Comparison of ENCODE assay signal across 18 mouse cellular contexts in genomic region chr6:120516879-120517278, GRCm38 (mm10). TPM values are rescaled to one million over a fixed set of nuclear protein-coding genes. Genes with fewer than 3 reads are reported as not detected.
A peak's percentile ranks its signal among the peaks of the same experiment; 100 is the strongest.
DNase-seq lines count a peak whose midpoint lies in the region; ATAC-seq and TF ChIP-seq lines count a peak whose summit lies in the region.
"Had no signal": no experiment of that assay in that cellular context is flagged by ENCODE, and none has a peak within 500 bp of the region (broad histone marks: within the 10 kb centered on the region; RNA-seq: fewer than 3 reads in every experiment).

No protein-coding gene starts in this region.

- H3K27me3 ChIP-seq in erythroblast, embryonic 14.5 days (ENCODE audit: control insufficient read depth), result no peaks in the 10 kb centered on the region
- no peaks in the 10 kb centered on the region for H3K27me3 ChIP-seq in liver, embryonic 16.5 days (ENCODE audit: control insufficient read depth, insufficient read depth, low read depth, low read length)
- H3K27me3 ChIP-seq in forebrain, embryonic 14.5 days (replicated peaks; ENCODE audit: control insufficient read depth, insufficient read depth, low read length), result no peaks in the 10 kb centered on the region
- H3K27me3 ChIP-seq: midbrain, embryonic 12.5 days had no signal

- no peak for DNase-seq in left cerebral cortex, adult 2 months (ENCODE audit: extremely low spot score in 1 of 2, low spot score in 2 of 2)
- DNase-seq in left cerebral cortex, adult 8-10 months (ENCODE audit: low spot score in 2 of 2), result no peak
- DNase-seq in c-Kit-positive CD71-positive TER-119-positive erythroid progenitor cells, embryonic 14.5 days (ENCODE audit: low spot score), result peak; percentile 48
- DNase-seq in thymus, postnatal 0 days (ENCODE audit: low spot score), result no peak
- DNase-seq in adrenal gland, postnatal 14 days, result no peak
- DNase-seq in forebrain, embryonic 14.5 days (ENCODE audit: low spot score), result no peak
- DNase-seq: cerebellum, postnatal 10 days; gastrocnemius, postnatal 25 days; heart, postnatal 36 days; kidney, adult 9 months; lung, postnatal 14 days; right cerebral cortex, postnatal 25 days had no signal

- peaks cover 85% of the 10 kb centered on the region for H3K36me3 ChIP-seq in erythroblast, embryonic 14.5 days (ENCODE audit: control insufficient read depth)
- H3K36me3 ChIP-seq in liver, embryonic 16.5 days (ENCODE audit: control insufficient read depth, insufficient read depth), result no peaks in the 10 kb centered on the region
- peaks cover 58% of the 10 kb centered on the region for H3K36me3 ChIP-seq in forebrain, embryonic 14.5 days (ENCODE audit: control insufficient read depth, insufficient read depth, low read length)

- no peaks in the 10 kb centered on the region for H3K9me3 ChIP-seq in erythroblast, embryonic 14.5 days (ENCODE audit: control insufficient read depth, low read length)
- no peaks in the 10 kb centered on the region for H3K9me3 ChIP-seq in liver, embryonic 16.5 days (replicated peaks; ENCODE audit: control insufficient read depth, low read length)
- H3K9me3 ChIP-seq in forebrain, embryonic 14.5 days (replicated peaks; ENCODE audit: control insufficient read depth, low read length), result no peaks in the 10 kb centered on the region
- H3K9me3 ChIP-seq: midbrain, embryonic 12.5 days had no signal

- intact Hi-C loops in left cerebral cortex, adult 2 months (cut with DNase I), result no loop called here

- peak overlapping the region; percentile 45; the same call in 1 of the 2 replicates for H3K9ac ChIP-seq in liver, embryonic 16.5 days (ENCODE audit: low read depth, low read length)
- no peak overlapping the region for H3K9ac ChIP-seq in forebrain, embryonic 14.5 days (ENCODE audit: low read length)
- H3K9ac ChIP-seq: midbrain, embryonic 12.5 days had no signal

- TF ChIP-seq CTCF in left cerebral cortex, adult 2 months (IDR thresholded peaks at IDR 0.05), result no peak

- peak overlapping the region; percentile 38 for H3K4me2 ChIP-seq in liver, embryonic 16.5 days (ENCODE audit: low read depth, low read length)
- no peak overlapping the region for H3K4me2 ChIP-seq in forebrain, embryonic 14.5 days (ENCODE audit: low read length)
- H3K4me2 ChIP-seq: midbrain, embryonic 12.5 days had no signal

- peak overlapping the region; percentile 45; the same call in 1 of the 2 replicates for H3K27ac ChIP-seq in left cerebral cortex, adult 2 months
- peak overlapping the region; percentile 93 for H3K27ac ChIP-seq in liver, embryonic 16.5 days (ENCODE audit: low read length)
- H3K27ac ChIP-seq in forebrain, embryonic 14.5 days (ENCODE audit: low read depth, low read length), result no peak overlapping the region
- H3K27ac ChIP-seq: midbrain, embryonic 12.5 days had no signal

- no peak overlapping the region for H3K4me3 ChIP-seq in left cerebral cortex, adult 2 months
- peak overlapping the region; percentile 21 for H3K4me3 ChIP-seq in erythroblast, embryonic 14.5 days (replicated peaks)
- 0 out of 2 replicates have a peak overlapping the region, but pooled peaks have one; percentile 11 for H3K4me3 ChIP-seq in liver, embryonic 16.5 days (ENCODE audit: low read depth, low read length)
- no peak overlapping the region for H3K4me3 ChIP-seq in forebrain, embryonic 14.5 days (ENCODE audit: low read depth, low read length)
- H3K4me3 ChIP-seq: midbrain, embryonic 12.5 days had no signal

- ATAC-seq in liver, embryonic 16.5 days (ENCODE audit: low read depth), result peak; percentile 55
- no peak for ATAC-seq in forebrain, embryonic 14.5 days
- ATAC-seq: inflammation-experienced regulatory T-cells, adult 6 months had no signal

- 30% methylated on average over 6 of the region's 6 CpGs for WGBS in liver, embryonic 16.5 days (ENCODE audit: insufficient replicate concordance)
- WGBS in forebrain, embryonic 14.5 days, result 88% methylated on average over 6 of the region's 6 CpGs

- peaks cover 61% of the 10 kb centered on the region for H3K4me1 ChIP-seq in erythroblast, embryonic 14.5 days (ENCODE audit: control insufficient read depth)
- H3K4me1 ChIP-seq in liver, embryonic 16.5 days (ENCODE audit: control insufficient read depth, low read depth, low read length), result peaks cover 29% of the 10 kb centered on the region
- no peaks in the 10 kb centered on the region for H3K4me1 ChIP-seq in forebrain, embryonic 14.5 days (ENCODE audit: control insufficient read depth, insufficient read depth, low read length)
- H3K4me1 ChIP-seq: midbrain, embryonic 12.5 days had no signal

RNA-seq across cellular contexts. Expression of gene Hdhd5, which starts 14.2 kb away (rescaled TPM):
- total RNA-seq in left cerebral cortex, adult 2 months (2021), result 10 to 100 TPM; 35.2 to 41.0 TPM
- total RNA-seq in left cerebral cortex, adult 8-10 months (2022), result 10 to 100 TPM; 31.7 to 36.8 (median 33.9) TPM
- polyA plus RNA-seq in erythroblast, embryonic 14.5 days (2012), result 0.69 and 0.78 TPM in 2 replicates
- 8.9 and 9.5 TPM in 2 replicates for polyA plus RNA-seq in liver, embryonic 16.5 days (2015; fragmentation: Nextera tagmentation; extraction: Ambion mirVana)
- 42.6 and 48.3 TPM in 2 replicates for polyA plus RNA-seq in thymus, postnatal 0 days (2015; fragmentation: Nextera tagmentation; extraction: Ambion mirVana)
- 25.6 and 29.9 TPM in 2 replicates for total RNA-seq in adrenal gland, postnatal 14 days (2021)
- 9.0 and 10.4 TPM in 2 replicates for polyA plus RNA-seq in forebrain, embryonic 14.5 days (2014; fragmentation: Nextera tagmentation; extraction: Ambion mirVana)

RNA-seq across cellular contexts. Expression of gene Tmem121b, which starts 23.3 kb away (rescaled TPM):
- 10 to 100 TPM; 56.1 to 57.4 TPM for total RNA-seq in left cerebral cortex, adult 2 months (2021)
- 10 to 100 TPM; 43.6 to 47.4 (median 46.5) TPM for total RNA-seq in left cerebral cortex, adult 8-10 months (2022)
- not detected in 2 replicates for polyA plus RNA-seq in erythroblast, embryonic 14.5 days (2012)
- polyA plus RNA-seq in liver, embryonic 16.5 days (2015; fragmentation: Nextera tagmentation; extraction: Ambion mirVana), result not detected in 2 replicates
- polyA plus RNA-seq in thymus, postnatal 0 days (2015; fragmentation: Nextera tagmentation; extraction: Ambion mirVana), result 0.31 and 0.42 TPM in 2 replicates
- 0.15 and 0.23 TPM in 2 replicates for total RNA-seq in adrenal gland, postnatal 14 days (2021)
- polyA plus RNA-seq in forebrain, embryonic 14.5 days (2014; fragmentation: Nextera tagmentation; extraction: Ambion mirVana), result 3.0 and 3.5 TPM in 2 replicates
- total RNA-seq: gastrocnemius, postnatal 25 days; heart, adult 8-10 months; heart, postnatal 36 days; liver, adult 2 months had no signal
- polyA plus RNA-seq: liver, adult 2 months had no signal

RNA-seq across cellular contexts. Expression of gene Il17ra, which starts 53.8 kb away (rescaled TPM):
- 10 to 100 TPM; 14.8 to 19.7 TPM for total RNA-seq in left cerebral cortex, adult 2 months (2021)
- 10 to 100 TPM; 13.8 to 24.1 (median 17.1) TPM for total RNA-seq in left cerebral cortex, adult 8-10 months (2022)
- polyA plus RNA-seq in erythroblast, embryonic 14.5 days (2012), result 0.53 and 0.60 TPM in 2 replicates
- 11.4 and 13.0 TPM in 2 replicates for polyA plus RNA-seq in liver, embryonic 16.5 days (2015; fragmentation: Nextera tagmentation; extraction: Ambion mirVana)
- polyA plus RNA-seq in thymus, postnatal 0 days (2015; fragmentation: Nextera tagmentation; extraction: Ambion mirVana), result 57.9 and 67.5 TPM in 2 replicates
- total RNA-seq in adrenal gland, postnatal 14 days (2021), result 9.1 and 15.0 TPM in 2 replicates
- 1.1 and 3.5 TPM in 2 replicates for polyA plus RNA-seq in forebrain, embryonic 14.5 days (2014; fragmentation: Nextera tagmentation; extraction: Ambion mirVana)

Comparison
In these comparisons a context has a peak if more than half of its experiments do, and no peak if none do; other contexts are left out.
1. H3K4me3 ChIP-seq: peak in erythroblast, embryonic 14.5 days (single experiment) and liver, embryonic 16.5 days (single experiment); none in left cerebral cortex, adult 2 months (single experiment) and forebrain, embryonic 14.5 days (single experiment).